Mouse (Mus musculus): ENCODE data around the gene Fndc4. TPM values are rescaled to one million over a fixed set of nuclear protein-coding genes. Genes with fewer than 3 reads are reported as not detected.
A peak's percentile ranks its signal among the peaks of the same experiment; 100 is the strongest.

The Fndc4 gene
- total RNA-seq, 2 experiments from 2014 or later = 124 to 147 TPM

GRCm38 (mm10) chr5:31279245-31279988, 16.5 kb downstream of the Fndc4 start:
- intact Hi-C loops (cut with DNase I) = no loop called here
- DNase-seq (ENCODE audit: low spot score in 2 of 2) = no peak

- intact Hi-C loops (cut with DNase I) = no loop called here
- peak in 1 of 2 experiments; percentile 32 for DNase-seq (ENCODE audit: low spot score in 2 of 2)
Measured at GRCm38 (mm10) chr5:31273018-31273417, 22.9 kb downstream of the Fndc4 start.

GRCm38 (mm10) chr5:31267686-31268085, 28.2 kb downstream of the Fndc4 start:
- intact Hi-C loops (cut with DNase I) = no loop called here
- no peak for DNase-seq (ENCODE audit: low spot score in 2 of 2)

GRCm38 (mm10) chr5:31266101-31266500, 29.8 kb downstream of the Fndc4 start:
- intact Hi-C loops (cut with DNase I) = no loop called here
- DNase-seq (ENCODE audit: low spot score in 2 of 2) = no peak

GRCm38 (mm10) chr5:31257616-31258015, 38.3 kb downstream of the Fndc4 start:
- intact Hi-C loops (cut with DNase I) = no loop called here

GRCm38 (mm10) chr5:31255971-31256370, 39.9 kb downstream of the Fndc4 start:
- no peak for DNase-seq (ENCODE audit: low spot score in 2 of 2)
- intact Hi-C loops (cut with DNase I) = no loop called here

More at GRCm38 (mm10) chr5:31257616-31258015, 38.3 kb downstream of the Fndc4 start:
- DNase-seq (ENCODE audit: low spot score in 2 of 2) = no peak

GRCm38 (mm10) chr5:31255381-31255780, 40.5 kb downstream of the Fndc4 start:
- no peak for DNase-seq (ENCODE audit: low spot score in 2 of 2)
- intact Hi-C loops (cut with DNase I) = no loop called here

GRCm38 (mm10) chr5:31254901-31255300, 41.0 kb downstream of the Fndc4 start:
- intact Hi-C loops (cut with DNase I) = no loop called here
- DNase-seq (ENCODE audit: low spot score in 2 of 2) = no peak

GRCm38 (mm10) chr5:31254452-31254851, 41.4 kb downstream of the Fndc4 start:
- DNase-seq (ENCODE audit: low spot score in 2 of 2) = no peak
- intact Hi-C loops (cut with DNase I) = no loop called here

- no peak for DNase-seq (ENCODE audit: low spot score in 2 of 2)
- intact Hi-C loops (cut with DNase I) = no loop called here
Measured at GRCm38 (mm10) chr5:31253806-31254205, 42.1 kb downstream of the Fndc4 start.

- intact Hi-C loops (cut with DNase I) = no loop called here
- no peak for DNase-seq (ENCODE audit: low spot score in 2 of 2)
Measured at GRCm38 (mm10) chr5:31252795-31253545, 42.9 kb downstream of the Fndc4 start.

- intact Hi-C loops (cut with DNase I) = no loop called here
- DNase-seq (ENCODE audit: low spot score in 2 of 2) = no peak
Measured at GRCm38 (mm10) chr5:31252151-31252550, 43.7 kb downstream of the Fndc4 start.

- intact Hi-C loops (cut with DNase I) = no loop called here
- DNase-seq (ENCODE audit: low spot score in 2 of 2) = peak in 1 of 2 experiments; percentile 59
Measured at GRCm38 (mm10) chr5:31251541-31252101, 44.3 kb downstream of the Fndc4 start, which contains the start of gene Krtcap3. Gene Krtcap3, plus strand, starts transcription at chr5:31251691.

GRCm38 (mm10) chr5:31250716-31251115, 45.2 kb downstream of the Fndc4 start:
- no peak for DNase-seq (ENCODE audit: low spot score in 2 of 2)
- intact Hi-C loops (cut with DNase I) = no loop called here

Other genes with a start within 250 kb of the Fndc4 start
- gene Atraid, start 247.8 kb downstream of the Fndc4 start, total RNA-seq (2021) = 10 to 100 TPM; 71.4 to 75.3 TPM
- gene Slc5a6, start 247.2 kb downstream of the Fndc4 start, total RNA-seq (2021) = 10 to 100 TPM; 11.8 to 18.0 TPM
- gene Cad, start 241.3 kb downstream of the Fndc4 start, total RNA-seq (2021) = 10 to 100 TPM; 17.9 to 19.4 TPM
- not detected for gene Dnajc5g, start 189.8 kb downstream of the Fndc4 start, total RNA-seq (2021)
- gene Slc30a3, start 187.8 kb downstream of the Fndc4 start, total RNA-seq (2021) = 100 to 1,000 TPM; 148 to 193 TPM
- gene Trim54, start 179.4 kb downstream of the Fndc4 start, total RNA-seq (2021) = 1 to 10 TPM; 1.9 to 2.0 TPM
- gene Ucn, start 157.3 kb downstream of the Fndc4 start, total RNA-seq (2021) = 1 to 10 TPM; 2.5 to 2.7 TPM
- 10 to 100 TPM; 40.5 to 49.8 TPM for gene Mpv17, start 141.8 kb downstream of the Fndc4 start, total RNA-seq (2021)
- gene Gm29609, start 116.2 kb downstream of the Fndc4 start, total RNA-seq (2021) = 1 to 10 TPM; 3.3 TPM
- gene Gtf3c2, start 115.9 kb downstream of the Fndc4 start, total RNA-seq (2021) = 10 to 100 TPM; 54.9 to 57.2 TPM
- gene Snx17, start 102.9 kb downstream of the Fndc4 start, total RNA-seq (2021) = 10 to 100 TPM; 72.2 to 77.1 TPM
- 10 to 100 TPM; 39.5 to 49.2 TPM for gene Eif2b4, start 102.7 kb downstream of the Fndc4 start, total RNA-seq (2021)
- 10 to 100 TPM; 27.2 to 31.1 TPM for gene Zfp513, start 93.8 kb downstream of the Fndc4 start, total RNA-seq (2021)
- gene Ppm1g, start 75.4 kb downstream of the Fndc4 start, total RNA-seq (2021) = 10 to 100 TPM; 77.5 to 87.1 TPM
- 10 to 100 TPM; 72.9 to 75.8 TPM for gene Nrbp1, start 55.2 kb downstream of the Fndc4 start, total RNA-seq (2021)
- not detected for gene Gm9970, start 54.8 kb downstream of the Fndc4 start, total RNA-seq (2021)
- gene Krtcap3, start 44.4 kb downstream of the Fndc4 start, total RNA-seq (2021) = 1 to 10 TPM; 1.6 to 2.0 TPM
- 10 to 100 TPM; 82.8 to 93.9 TPM for gene Ift172, start 5.0 kb downstream of the Fndc4 start, total RNA-seq (2021)
- gene Gckr, start 1.4 kb upstream of the Fndc4 start, total RNA-seq (2021) = under 1 TPM; 0.11 to 0.30 TPM
- 10 to 100 TPM; 46.1 to 49.1 TPM for gene Zfp512, start 156.4 kb upstream of the Fndc4 start, total RNA-seq (2021)
- gene 4930548H24Rik, start 189.7 kb upstream of the Fndc4 start, total RNA-seq (2021) = not detected
- gene Gpn1, start 198.7 kb upstream of the Fndc4 start, total RNA-seq (2021) = 10 to 100 TPM; 31.9 to 32.6 TPM
- 10 to 100 TPM; 47.1 to 50.7 TPM for gene Slc4a1ap, start 230.9 kb upstream of the Fndc4 start, total RNA-seq (2021)
- 10 to 100 TPM; 16.9 to 17.1 TPM for gene Supt7l, start 231.7 kb upstream of the Fndc4 start, total RNA-seq (2021)

Data from left cerebral cortex, postnatal 14 days (tissue).